Mouse (Mus musculus) A20 (cell line): Measurements from ENCODE around the gene Tas2r144.

ENCODE experiments used
- DNase-seq: peaks from one replicate; pipeline ENCODE4 v3.0.0-alpha.2; 2011; ENCODE audit warnings: low read depth, low spot score

The Tas2r144 gene

DNA sequence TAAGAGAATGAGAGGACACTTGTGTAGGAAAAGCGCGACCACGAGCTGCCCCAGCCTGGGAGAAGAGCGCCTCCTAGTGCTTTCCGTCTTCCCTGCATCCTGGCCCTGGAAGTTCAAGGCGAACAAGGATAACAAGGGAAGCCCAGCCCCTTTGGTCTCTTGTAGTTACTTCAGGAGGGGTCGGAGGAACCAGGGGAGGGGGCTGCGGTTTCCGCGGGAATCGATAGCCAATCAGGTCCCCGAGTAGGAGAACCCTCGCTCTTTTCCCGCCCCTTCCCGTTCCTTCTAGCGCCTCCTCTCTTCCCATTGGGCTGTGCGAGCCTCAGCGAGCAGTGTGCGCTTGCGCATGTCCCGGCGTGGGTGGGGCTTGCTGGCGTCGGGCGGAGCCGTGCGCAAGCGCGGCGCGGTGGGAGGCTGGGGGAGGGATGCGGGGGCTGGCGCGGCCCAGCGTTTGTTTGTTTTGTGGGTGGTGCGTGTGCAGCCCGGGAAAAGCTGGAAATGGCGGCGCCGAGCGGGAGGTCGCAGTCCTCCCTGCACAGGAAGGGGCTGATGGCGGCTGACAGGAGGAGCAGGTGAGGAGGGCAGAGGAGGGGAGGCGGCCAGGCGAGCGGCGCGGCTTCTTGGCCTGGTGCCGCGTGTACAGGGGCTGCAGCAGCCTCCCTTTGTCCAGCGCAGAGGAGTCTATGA, 49.6 kb downstream of the Tas2r144 start, which contains the start of gene Casp2:
TSS of gene Casp2 (plus strand) at position 360 of the 687 bp plus-strand sequence.
- DNase-seq = peak; percentile 97
